8 mouse cellular contexts compared by ENCODE assay signal in genomic region chrX:162734997-162735929, GRCm38 (mm10). TPM values are rescaled to one million over a fixed set of nuclear protein-coding genes. Genes with fewer than 3 reads are reported as not detected.
DNase-seq lines count a peak whose midpoint lies in the region; ATAC-seq and TF ChIP-seq lines count a peak whose summit lies in the region.

No protein-coding gene starts in this region.

- DNase-seq in adrenal gland, adult 8-10 months = peak; percentile 42
- peak; percentile 61 for DNase-seq in embryo, embryonic 9.5 days (ENCODE audit: extremely low spot score)
- DNase-seq in left cerebral cortex, postnatal 25 days (ENCODE audit: low spot score in 2 of 2) = peak; percentile 66 to 77
- peak; percentile 59 for DNase-seq in right cerebral cortex, postnatal 25 days
- DNase-seq in urinary bladder, postnatal 4 days (ENCODE audit: low spot score in 2 of 2) = peak; percentile 51 to 70

- peak overlapping the region; percentile 76 for H3K27ac ChIP-seq in intestine, postnatal 0 days (ENCODE audit: low read depth, low read length)

- intact Hi-C loops in left cerebral cortex, postnatal 25 days (cut with DNase I) = loop anchor here (1.0 to 5.0 kb wide), 2 partner anchors 25 to 208 kb away; partner anchors contain the start of gene Rbbp7

- peak; percentile 66 for TF ChIP-seq CTCF in intestine, postnatal 0 days (IDR thresholded peaks at IDR 0.05; ENCODE audit: low read depth)

- no peaks in the 10 kb centered on the region for H3K9me3 ChIP-seq in intestine, postnatal 0 days (ENCODE audit: control insufficient read depth)

- WGBS in intestine, postnatal 0 days = 27% methylated on average over 25 of the region's 25 CpGs

- no peaks in the 10 kb centered on the region for H3K4me1 ChIP-seq in intestine, postnatal 0 days (replicated peaks; ENCODE audit: control insufficient read depth, insufficient read depth, low read length)

- H3K4me2 ChIP-seq in intestine, postnatal 0 days (replicated peaks; ENCODE audit: low read depth) = peak overlapping the region; percentile 64

- no peaks in the 10 kb centered on the region for H3K27me3 ChIP-seq in intestine, postnatal 0 days (replicated peaks; ENCODE audit: control insufficient read depth, insufficient read depth, low read length)

- peak; percentile 91 for ATAC-seq in granulocyte monocyte progenitor cell, adult 5-6 weeks (replicated peaks; ENCODE audit: poor library complexity, severe bottlenecking)
- peak; percentile 80 for ATAC-seq in intestine, postnatal 0 days
- peak; percentile 95 for ATAC-seq in megakaryocyte-erythroid progenitor cell, adult 5-6 weeks (replicated peaks; ENCODE audit: low FRiP score, low TSS enrichment, poor library complexity, severe bottlenecking)

- H3K4me3 ChIP-seq in intestine, postnatal 0 days (ENCODE audit: low read depth, low read length) = peak overlapping the region; percentile 40

- no peaks in the 10 kb centered on the region for H3K36me3 ChIP-seq in intestine, postnatal 0 days (ENCODE audit: control insufficient read depth, insufficient read depth)

- H3K9ac ChIP-seq in intestine, postnatal 0 days (ENCODE audit: low read depth, low read length) = no peak overlapping the region

RNA-seq across cellular contexts. Expression of gene Rbbp7, which starts 24.9 kb away (rescaled TPM):
- 100 to 1,000 TPM; 171 to 259 (median 210) TPM for total RNA-seq in adrenal gland, adult 8-10 months (2022)
- 185 and 255 TPM in 2 replicates for total RNA-seq in granulocyte monocyte progenitor cell, adult 5-6 weeks (2014; fragmentation: Nextera tagmentation)
- 276 and 296 TPM in 2 replicates for total RNA-seq in granulocyte monocyte progenitor cell, adult 5-6 weeks (2017)
- 233 and 235 TPM in 2 replicates for polyA plus RNA-seq in intestine, postnatal 0 days (2015; fragmentation: Nextera tagmentation; extraction: Ambion mirVana)
- 100 to 1,000 TPM; 135 to 145 TPM for total RNA-seq in left cerebral cortex, postnatal 25 days (2021)
- 230 and 236 TPM in 2 replicates for total RNA-seq in megakaryocyte-erythroid progenitor cell, adult 5-6 weeks (2014; fragmentation: Nextera tagmentation)
- total RNA-seq in megakaryocyte-erythroid progenitor cell, adult 5-6 weeks (2017) = 309 and 312 TPM in 2 replicates

Comparison
In these comparisons a context has a peak if more than half of its experiments do, and no peak if none do; other contexts are left out.
1. Peak in every context shown above with its lines: DNase-seq, ATAC-seq, H3K4me3 ChIP-seq and H3K27ac ChIP-seq.